Mouse (Mus musculus) myocyte (in vitro differentiated cells): ENCODE measurements at regions not wholly inside any gene's neighbourhood (a gene's known extent, or its start where the extent isn't known, plus 50 kb on each side); places are given as distances from the start of the nearest gene placed in this dataset.

Experiments used
- CEBPB ChIP-seq: IDR thresholded peaks from 2 replicates; pipeline ENCODE4 v1.6.1; 2011; ENCODE audit warnings: mild to moderate bottlenecking, moderate library complexity; ENCODE audit not compliant: poor library complexity, insufficient read depth, severe bottlenecking
- E2F4 ChIP-seq: IDR thresholded peaks from one replicate; pipeline ENCODE4 v1.6.1; 2011; ENCODE audit warnings: mild to moderate bottlenecking, control low read depth, moderate library complexity; ENCODE audit not compliant: insufficient read depth
- MAX ChIP-seq: IDR thresholded peaks from one replicate; pipeline ENCODE4 v1.6.1; 2011; ENCODE audit warnings: low read depth, mild to moderate bottlenecking, control low read depth
- MYOD1 ChIP-seq, 3 experiments: IDR thresholded peaks; one replicate each; pipeline ENCODE4 v1.6.1; 2011; ENCODE audit warnings: control low read depth in 2 of 3, low read depth in 2 of 3, mild to moderate bottlenecking in 2 of 3, moderate library complexity in 1 of 3; ENCODE audit not compliant: insufficient read length in 2 of 3, control insufficient read depth in 1 of 3
- MYOG ChIP-seq, 3 experiments: IDR thresholded peaks; one replicate each; pipeline ENCODE4 v1.6.1; 2011; ENCODE audit warnings: control low read depth in 2 of 3, low read depth in 2 of 3, mild to moderate bottlenecking in 2 of 3; ENCODE audit not compliant: insufficient read length in 2 of 3, control insufficient read depth in 1 of 3, insufficient read depth in 1 of 3
- POLR2A ChIP-seq: IDR thresholded peaks from one replicate; pipeline ENCODE4 v1.6.1; 2011; ENCODE audit warnings: low read depth, mild to moderate bottlenecking, control low read depth, moderate library complexity; ENCODE audit not compliant: insufficient read length
- POLR2AphosphoS2 ChIP-seq: IDR thresholded peaks from one replicate; pipeline ENCODE4 v1.6.1; 2011; ENCODE audit warnings: low read depth, control low read depth; ENCODE audit not compliant: insufficient read length
- REST ChIP-seq: IDR thresholded peaks from one replicate; pipeline ENCODE4 v1.6.1; 2011; ENCODE audit warnings: mild to moderate bottlenecking, control low read depth, moderate library complexity; ENCODE audit not compliant: insufficient read depth, insufficient read length
- TCF12 ChIP-seq: IDR thresholded peaks from one replicate; pipeline ENCODE4 v1.6.1; 2011; ENCODE audit warnings: mild to moderate bottlenecking, control low read depth; ENCODE audit not compliant: poor library complexity, insufficient read depth, severe bottlenecking
- TCF3 ChIP-seq: IDR thresholded peaks from one replicate; pipeline ENCODE4 v1.6.1; 2011; ENCODE audit warnings: low read depth, control low read depth; ENCODE audit not compliant: insufficient read length
- USF1 ChIP-seq: IDR thresholded peaks from one replicate; pipeline ENCODE4 v1.6.1; 2011; ENCODE audit warnings: low read depth, mild to moderate bottlenecking, control low read depth, moderate library complexity

DNA sequence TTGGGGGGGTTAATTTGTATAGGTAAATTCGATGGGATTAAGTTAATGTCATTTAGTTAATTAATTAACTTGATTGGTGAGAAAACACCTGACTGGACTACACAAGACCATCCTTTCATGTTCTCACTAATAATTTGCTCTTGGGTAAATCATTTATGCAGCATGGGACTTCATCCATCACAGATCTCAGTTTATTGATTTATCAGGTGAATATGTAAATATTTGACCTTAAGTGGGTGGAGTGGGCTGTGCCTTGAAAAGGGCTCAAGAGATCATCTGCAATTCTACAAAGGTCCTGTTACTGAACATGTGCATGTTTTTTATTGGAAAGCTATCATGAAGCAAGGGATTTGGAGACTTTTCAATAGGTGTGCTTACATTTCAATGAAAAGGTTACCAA lies 87.0 kb upstream of the Ogfrl1 start:
- TF ChIP-seq USF1 = no peak
- no peak for TF ChIP-seq POLR2A
- no peak for TF ChIP-seq CEBPB
- no peak for TF ChIP-seq TCF3
- no peak for TF ChIP-seq POLR2AphosphoS2
- no peak for TF ChIP-seq MYOD1 (IDR thresholded peaks at IDR 0.05; ENCODE audit: control insufficient read depth in 1 of 3, insufficient read length in 2 of 3, low read depth in 2 of 3)
- no peak for TF ChIP-seq MAX
- TF ChIP-seq REST = no peak
- TF ChIP-seq E2F4 = no peak
- TF ChIP-seq MYOG (IDR thresholded peaks at IDR 0.05; ENCODE audit: control insufficient read depth in 1 of 3, insufficient read depth in 1 of 3, insufficient read length in 2 of 3, low read depth in 2 of 3) = no peak
- no peak for TF ChIP-seq TCF12
